Mouse (Mus musculus) kidney, adult 2 months (tissue): ENCODE results near the gene Pikfyve.

Source experiments
- CTCF ChIP-seq: fragments of 200-500 bp; conservative IDR thresholded peaks from 2 replicates; pipeline ENCODE4 v1.5.1; 2011; ENCODE audit warnings: low read depth, mild to moderate bottlenecking, control low read depth, low read length, moderate library complexity, mixed read lengths; ENCODE audit not compliant: insufficient read depth, insufficient read length
- POLR2A ChIP-seq: fragments of 200-500 bp; IDR thresholded peaks from one replicate; pipeline ENCODE4 v1.6.1; 2011; ENCODE audit warnings: low read depth, low read length, control low read depth

- TF ChIP-seq CTCF (0 out of 2 replicates have a peak, but pooled peaks have one; percentile 18), POLR2A (no peak)
Measured at GRCm38 (mm10) chr1:65179634-65180249, 6.7 kb upstream of the Pikfyve start.
